Mouse (Mus musculus) brain, embryonic 14.5 days (tissue): Measurements from ENCODE around the gene Krt24. TPM values are rescaled to one million over a fixed set of nuclear protein-coding genes. Genes with fewer than 3 reads are reported as not detected.
A peak's percentile ranks its signal among the peaks of the same experiment; 100 is the strongest.

Source experiments
- DNase-seq: peaks from one replicate; pipeline ENCODE4 v3.0.0-alpha.2; 2011; ENCODE audit warnings: low read depth
- CTCF ChIP-seq: fragments of 200-500 bp; IDR thresholded peaks from 2 replicates; pipeline ENCODE4 v1.5.1; 2012; ENCODE audit warnings: inconsistent platforms, mild to moderate bottlenecking, moderate library complexity, borderline replicate concordance; ENCODE audit not compliant: insufficient read depth, insufficient read length; ENCODE audit errors: extremely low read depth
- POLR2A ChIP-seq: fragments of 200-500 bp; IDR thresholded peaks from 2 replicates; pipeline ENCODE4 v1.6.1; 2012; ENCODE audit warnings: mild to moderate bottlenecking, inconsistent platforms, borderline replicate concordance; ENCODE audit not compliant: poor library complexity, insufficient read depth, insufficient read length, severe bottlenecking; ENCODE audit errors: extremely low read depth
- polyA plus RNA-seq: library from polyadenylated mRNA; depleted of rRNA; stranded (reverse); fragments of >200 nt; gene quantifications from 2 replicates; pipeline ENCODE4 v1.2.3, GENCODE M21; 2012

The Krt24 gene
- polyA plus RNA-seq, 1 experiment, result 0.08 TPM

- no peak for TF ChIP-seq CTCF
- TF ChIP-seq POLR2A, result no peak
- peak; percentile 59 for DNase-seq
Measured at GRCm38 (mm10) chr11:99284011-99284410, 1.1 kb downstream of the Krt24 start.

- DNase-seq, result no peak
- TF ChIP-seq POLR2A (no peak), CTCF (no peak)
Measured at GRCm38 (mm10) chr11:99283334-99283733, 1.7 kb downstream of the Krt24 start.

- TF ChIP-seq POLR2A (no peak), CTCF (no peak)
- DNase-seq, result peak; percentile 9
Measured at GRCm38 (mm10) chr11:99281116-99281515, 3.9 kb downstream of the Krt24 start.

- TF ChIP-seq CTCF (no peak), POLR2A (no peak)
- no peak for DNase-seq
Measured at GRCm38 (mm10) chr11:99279986-99280385, 5.1 kb downstream of the Krt24 start.

- TF ChIP-seq CTCF (no peak), POLR2A (no peak)
- DNase-seq, result peak; percentile 8
Measured at GRCm38 (mm10) chr11:99276786-99277185, 8.3 kb downstream of the Krt24 start.

- TF ChIP-seq CTCF (no peak), POLR2A (no peak)
- no peak for DNase-seq
Measured at GRCm38 (mm10) chr11:99275624-99276023, 9.4 kb downstream of the Krt24 start.

- TF ChIP-seq CTCF, result no peak
- no peak for TF ChIP-seq POLR2A
- no peak for DNase-seq
Measured at GRCm38 (mm10) chr11:99272721-99273120, 12.3 kb downstream of the Krt24 start.

GRCm38 (mm10) chr11:99269192-99269591 is 15.9 kb downstream of the Krt24 start:
- no peak for DNase-seq
- TF ChIP-seq POLR2A (no peak), CTCF (no peak)

- TF ChIP-seq CTCF, result no peak
- TF ChIP-seq POLR2A, result no peak
- peak; percentile 35 for DNase-seq
Measured at GRCm38 (mm10) chr11:99265796-99266195, 19.3 kb downstream of the Krt24 start.

- peak; percentile 22 for DNase-seq
- no peak for TF ChIP-seq CTCF
- TF ChIP-seq POLR2A, result no peak
Measured at GRCm38 (mm10) chr11:99265220-99265619, 19.8 kb downstream of the Krt24 start.

- TF ChIP-seq POLR2A (no peak), CTCF (peak; percentile 29; the same call in 1 of the 2 replicates)
- DNase-seq, result no peak
Measured at GRCm38 (mm10) chr11:99256213-99256612, 28.8 kb downstream of the Krt24 start.

- DNase-seq, result no peak
Measured at GRCm38 (mm10) chr11:99255316-99255715, 29.7 kb downstream of the Krt24 start.

More at GRCm38 (mm10) chr11:99255316-99255715, 29.7 kb downstream of the Krt24 start:
- TF ChIP-seq CTCF (no peak), POLR2A (no peak)
